Mouse (Mus musculus): ENCODE data around the gene Esr1. TPM values are rescaled to one million over a fixed set of nuclear protein-coding genes. Genes with fewer than 3 reads are reported as not detected.
"Not testable (repeated sequence)": the region's sequence is repeated elsewhere in the genome, so short reads cannot be mapped to it uniquely, and the experiment has no call there.

The Esr1 gene
- polyA plus RNA-seq, 1 experiment: not detected

DNA sequence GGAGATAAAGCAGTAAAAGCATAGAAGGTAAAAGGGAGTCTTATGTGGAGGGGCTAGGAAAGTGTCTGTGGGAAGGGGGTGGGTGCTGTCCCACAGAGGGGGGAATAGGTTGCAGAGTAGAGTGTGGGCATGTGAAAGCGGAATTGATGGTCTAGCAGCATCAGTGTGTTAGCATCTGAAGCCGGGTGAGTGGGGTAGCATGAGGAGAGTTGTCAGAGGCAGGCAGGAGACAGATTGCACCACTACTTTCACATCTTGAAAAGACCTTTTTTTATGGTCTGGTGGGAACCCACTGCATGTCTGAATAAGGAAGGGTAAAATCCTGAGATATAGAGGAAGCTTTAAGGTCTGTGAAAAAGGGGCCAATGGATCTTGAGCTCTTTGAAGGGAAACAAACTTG lies 123.5 kb downstream of the Esr1 start:
- no peaks in the 10 kb centered on the region for H3K36me3 ChIP-seq (ENCODE audit: control insufficient read depth, insufficient read depth, low read length, poor library complexity, severe bottlenecking)
- H3K27me3 ChIP-seq (ENCODE audit: control insufficient read depth, insufficient read depth, low read length, poor library complexity, severe bottlenecking): no peaks in the 10 kb centered on the region
- no peak overlapping the region for H3K27ac ChIP-seq (ENCODE audit: insufficient read depth, low read length)
- H3K4me1 ChIP-seq (ENCODE audit: control insufficient read depth, insufficient read depth, low read length): no peaks in the 10 kb centered on the region
- H3K4me3 ChIP-seq (ENCODE audit: low read depth, low read length): no peak overlapping the region
- TF ChIP-seq CTCF (IDR thresholded peaks at IDR 0.05; ENCODE audit: low read depth, low read length) (no peak), EP300 (IDR thresholded peaks at IDR 0.05; ENCODE audit: insufficient read depth, low read depth, low read length) (no peak), POLR2A (IDR thresholded peaks at IDR 0.05; ENCODE audit: insufficient read depth, low read length) (no peak)
- no peak overlapping the region for H3K9ac ChIP-seq (ENCODE audit: low read depth, poor library complexity, severe bottlenecking)
- H3K9me3 ChIP-seq (replicated peaks; ENCODE audit: control insufficient read depth, insufficient read depth, low read length, poor library complexity, severe bottlenecking): no peaks in the 10 kb centered on the region

GRCm38 (mm10) chr10:4738311-4738710 lies 126.9 kb downstream of the Esr1 start:
- no peak overlapping the region for H3K27ac ChIP-seq (ENCODE audit: insufficient read depth, low read length)
- TF ChIP-seq CTCF (IDR thresholded peaks at IDR 0.05; ENCODE audit: low read depth, low read length) (no peak), POLR2A (IDR thresholded peaks at IDR 0.05; ENCODE audit: insufficient read depth, low read length) (no peak), EP300 (IDR thresholded peaks at IDR 0.05; ENCODE audit: insufficient read depth, low read depth, low read length) (no peak)
- no peak overlapping the region for H3K4me3 ChIP-seq (ENCODE audit: low read depth, low read length)
- H3K9ac ChIP-seq (ENCODE audit: low read depth, poor library complexity, severe bottlenecking): no peak overlapping the region
- no peaks in the 10 kb centered on the region for H3K36me3 ChIP-seq (ENCODE audit: control insufficient read depth, insufficient read depth, low read length, poor library complexity, severe bottlenecking)
- no peaks in the 10 kb centered on the region for H3K4me1 ChIP-seq (ENCODE audit: control insufficient read depth, insufficient read depth, low read length)
- no peaks in the 10 kb centered on the region for H3K27me3 ChIP-seq (ENCODE audit: control insufficient read depth, insufficient read depth, low read length, poor library complexity, severe bottlenecking)
- no peaks in the 10 kb centered on the region for H3K9me3 ChIP-seq (replicated peaks; ENCODE audit: control insufficient read depth, insufficient read depth, low read length, poor library complexity, severe bottlenecking)

DNA sequence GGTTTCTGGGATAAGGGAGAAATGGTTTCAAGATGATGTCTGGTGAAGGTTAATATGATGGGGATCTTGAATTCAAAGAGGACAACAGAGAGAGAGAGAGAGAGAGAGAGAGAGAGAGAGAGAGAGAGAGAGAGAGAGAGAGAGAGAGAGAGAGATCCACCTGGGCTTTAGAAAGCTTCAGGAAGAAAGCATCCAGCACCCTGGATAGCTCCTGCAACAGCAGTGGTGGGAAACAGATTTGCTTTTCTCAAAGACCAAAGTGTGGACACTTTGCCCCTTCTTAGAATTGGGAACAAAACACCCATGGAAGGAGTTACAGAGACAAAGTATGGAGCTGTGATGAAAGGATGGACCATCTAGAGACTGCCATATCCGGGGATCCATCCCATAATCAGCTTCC lies 139.7 kb downstream of the Esr1 start:
- H3K9me3 ChIP-seq (replicated peaks; ENCODE audit: control insufficient read depth, insufficient read depth, low read length, poor library complexity, severe bottlenecking); H3K36me3 ChIP-seq (ENCODE audit: control insufficient read depth, insufficient read depth, low read length, poor library complexity, severe bottlenecking); H3K4me3 ChIP-seq (ENCODE audit: low read depth, low read length); H3K4me1 ChIP-seq (ENCODE audit: control insufficient read depth, insufficient read depth, low read length); H3K9ac ChIP-seq (ENCODE audit: low read depth, poor library complexity, severe bottlenecking); H3K27ac ChIP-seq (ENCODE audit: insufficient read depth, low read length); H3K27me3 ChIP-seq (ENCODE audit: control insufficient read depth, insufficient read depth, low read length, poor library complexity, severe bottlenecking): not testable (repeated sequence)

DNA sequence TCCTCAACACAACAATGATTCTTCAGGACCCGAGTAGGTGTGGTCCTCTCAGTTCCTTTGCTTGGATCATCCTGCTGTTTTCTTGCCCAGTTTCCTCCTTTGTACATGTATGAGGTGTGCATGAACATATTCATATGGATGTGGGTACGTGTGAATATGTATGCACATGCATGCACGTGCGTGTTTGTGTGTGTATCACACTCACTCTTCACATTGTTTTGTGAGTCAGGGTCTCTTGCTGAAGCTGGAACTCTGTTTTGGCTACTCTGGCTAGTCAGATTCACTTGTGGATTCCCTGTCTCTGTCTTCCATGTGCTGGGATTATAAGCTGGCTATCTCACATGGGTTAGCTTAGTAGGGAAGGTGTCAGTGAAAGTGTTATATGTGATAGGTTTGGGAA lies 141.6 kb downstream of the Esr1 start:
- Histone ChIP-seq H3K4me1 (ENCODE audit: control insufficient read depth, insufficient read depth, low read length) (no peaks in the 10 kb centered on the region), H3K27ac (ENCODE audit: insufficient read depth, low read length) (no peak overlapping the region), H3K36me3 (ENCODE audit: control insufficient read depth, insufficient read depth, low read length, poor library complexity, severe bottlenecking) (no peaks in the 10 kb centered on the region), H3K9ac (ENCODE audit: low read depth, poor library complexity, severe bottlenecking) (no peak overlapping the region), H3K27me3 (ENCODE audit: control insufficient read depth, insufficient read depth, low read length, poor library complexity, severe bottlenecking) (no peaks in the 10 kb centered on the region), H3K4me3 (ENCODE audit: low read depth, low read length) (no peak overlapping the region), H3K9me3 (replicated peaks; ENCODE audit: control insufficient read depth, insufficient read depth, low read length, poor library complexity, severe bottlenecking) (no peaks in the 10 kb centered on the region)
- TF ChIP-seq POLR2A (IDR thresholded peaks at IDR 0.05; ENCODE audit: insufficient read depth, low read length) (no peak), EP300 (IDR thresholded peaks at IDR 0.05; ENCODE audit: insufficient read depth, low read depth, low read length) (no peak), CTCF (IDR thresholded peaks at IDR 0.05; ENCODE audit: low read depth, low read length) (no peak)

- no peak overlapping the region for H3K9ac ChIP-seq (ENCODE audit: low read depth, poor library complexity, severe bottlenecking)
- H3K4me3 ChIP-seq (ENCODE audit: low read depth, low read length): no peak overlapping the region
- no peaks in the 10 kb centered on the region; the same call in 1 of the 2 replicates for H3K27me3 ChIP-seq (ENCODE audit: control insufficient read depth, insufficient read depth, low read length, poor library complexity, severe bottlenecking)
- TF ChIP-seq CTCF (IDR thresholded peaks at IDR 0.05; ENCODE audit: low read depth, low read length) (no peak), POLR2A (IDR thresholded peaks at IDR 0.05; ENCODE audit: insufficient read depth, low read length) (no peak), EP300 (IDR thresholded peaks at IDR 0.05; ENCODE audit: insufficient read depth, low read depth, low read length) (no peak)
- no peak overlapping the region for H3K27ac ChIP-seq (ENCODE audit: insufficient read depth, low read length)
- no peaks in the 10 kb centered on the region for H3K4me1 ChIP-seq (ENCODE audit: control insufficient read depth, insufficient read depth, low read length)
- no peaks in the 10 kb centered on the region for H3K36me3 ChIP-seq (ENCODE audit: control insufficient read depth, insufficient read depth, low read length, poor library complexity, severe bottlenecking)
- no peaks in the 10 kb centered on the region for H3K9me3 ChIP-seq (replicated peaks; ENCODE audit: control insufficient read depth, insufficient read depth, low read length, poor library complexity, severe bottlenecking)
Measured at GRCm38 (mm10) chr10:4775541-4775940, 164.1 kb downstream of the Esr1 start.

- Histone ChIP-seq H3K27ac (ENCODE audit: insufficient read depth, low read length) (no peak overlapping the region), H3K9me3 (replicated peaks; ENCODE audit: control insufficient read depth, insufficient read depth, low read length, poor library complexity, severe bottlenecking) (no peaks in the 10 kb centered on the region), H3K4me3 (ENCODE audit: low read depth, low read length) (no peak overlapping the region), H3K4me1 (ENCODE audit: control insufficient read depth, insufficient read depth, low read length) (no peaks in the 10 kb centered on the region), H3K9ac (ENCODE audit: low read depth, poor library complexity, severe bottlenecking) (no peak overlapping the region), H3K36me3 (ENCODE audit: control insufficient read depth, insufficient read depth, low read length, poor library complexity, severe bottlenecking) (no peaks in the 10 kb centered on the region), H3K27me3 (ENCODE audit: control insufficient read depth, insufficient read depth, low read length, poor library complexity, severe bottlenecking) (no peaks in the 10 kb centered on the region; the same call in 1 of the 2 replicates)
- TF ChIP-seq POLR2A (IDR thresholded peaks at IDR 0.05; ENCODE audit: insufficient read depth, low read length): no peak
- TF ChIP-seq EP300 (IDR thresholded peaks at IDR 0.05; ENCODE audit: insufficient read depth, low read depth, low read length): no peak
- TF ChIP-seq CTCF (IDR thresholded peaks at IDR 0.05; ENCODE audit: low read depth, low read length): no peak
Measured at GRCm38 (mm10) chr10:4776007-4776713, 164.8 kb downstream of the Esr1 start.
